Mouse (Mus musculus) left cerebral cortex, adult 18-20 months (tissue): ENCODE measurements around the gene Optc. TPM values are rescaled to one million over a fixed set of nuclear protein-coding genes. Genes with fewer than 3 reads are reported as not detected.

Source experiments
- DNase-seq, 2 experiments: peaks; one replicate each; pipeline ENCODE4 v3.0.0; 2021 to 2022; ENCODE audit warnings: low spot score in 2 of 2, mixed read lengths in 1 of 2
- total RNA-seq, 2 experiments: library from RNA; stranded (reverse); gene quantifications; 2 replicates each; pipeline ENCODE4 v1.2.3; 2021

Gene Optc
- total RNA-seq, 2 experiments from 2014 or later: 0.75 to 1.6 TPM

GRCm38 (mm10) chr1:133920401-133920800 lies 12.6 kb upstream of the Optc start:
- no peak for DNase-seq

- DNase-seq: no peak
These were observed 10.3 kb upstream of the Optc start for GRCm38 (mm10) chr1:133918088-133918470.

- no peak for DNase-seq
These were observed 9.8 kb upstream of the Optc start for GRCm38 (mm10) chr1:133917456-133918087.

GRCm38 (mm10) chr1:133915723-133916355 lies 8.0 kb upstream of the Optc start:
- peak; percentile 65 to 75 for DNase-seq

- DNase-seq: no peak
These were observed 7.3 kb upstream of the Optc start for GRCm38 (mm10) chr1:133915115-133915514.

- DNase-seq: no peak
These were observed 5.2 kb upstream of the Optc start for GRCm38 (mm10) chr1:133913018-133913417.

GRCm38 (mm10) chr1:133911456-133911855 lies 3.7 kb upstream of the Optc start:
- DNase-seq: peak; percentile 68 to 81

- DNase-seq: no peak
These were observed 3.2 kb upstream of the Optc start for GRCm38 (mm10) chr1:133911008-133911407.

GRCm38 (mm10) chr1:133910108-133910507 lies 2.3 kb upstream of the Optc start:
- DNase-seq: no peak

GRCm38 (mm10) chr1:133908659-133909575 lies 1.1 kb upstream of the Optc start:
- no peak for DNase-seq

GRCm38 (mm10) chr1:133906420-133906819 lies 1.4 kb downstream of the Optc start:
- DNase-seq: no peak

- DNase-seq: no peak
These were observed 7.0 kb downstream of the Optc start for GRCm38 (mm10) chr1:133900825-133901224.

GRCm38 (mm10) chr1:133899043-133899542 lies 8.7 kb downstream of the Optc start:
- no peak for DNase-seq

GRCm38 (mm10) chr1:133897293-133897692 lies 10.5 kb downstream of the Optc start:
- DNase-seq: peak in 1 of 2 experiments; percentile 40

- DNase-seq: no peak
These were observed 16.3 kb downstream of the Optc start for GRCm38 (mm10) chr1:133891489-133891888.

GRCm38 (mm10) chr1:133889949-133890598 lies 17.7 kb downstream of the Optc start:
- DNase-seq: no peak

- no peak for DNase-seq
These were observed 20.1 kb downstream of the Optc start for GRCm38 (mm10) chr1:133887538-133888250.

GRCm38 (mm10) chr1:133887044-133887443 lies 20.8 kb downstream of the Optc start:
- peak; percentile 63 to 80 for DNase-seq

- DNase-seq: peak in 1 of 2 experiments; percentile 43
These were observed 21.4 kb downstream of the Optc start for GRCm38 (mm10) chr1:133886431-133886830.

GRCm38 (mm10) chr1:133885811-133886210 lies 22.0 kb downstream of the Optc start:
- DNase-seq: no peak
